Mouse (Mus musculus) ES-E14 (cell line): ENCODE measurements around the gene Slc30a4.

Experiments
- CHD2 ChIP-seq: IDR thresholded peaks from 2 replicates; pipeline ENCODE4 v1.6.1; 2014; ENCODE audit warnings: mild to moderate bottlenecking, low read depth, low read length, inconsistent platforms
- HCFC1 ChIP-seq: IDR thresholded peaks from 2 replicates; pipeline ENCODE4 v1.6.1; 2012; ENCODE audit warnings: low read length, inconsistent platforms, borderline replicate concordance; ENCODE audit not compliant: insufficient read depth
- MAFK ChIP-seq: IDR thresholded peaks from 2 replicates; pipeline ENCODE4 v1.6.1; 2014; ENCODE audit warnings: mild to moderate bottlenecking, low read depth, low read length, inconsistent platforms; ENCODE audit not compliant: insufficient read depth
- ZNF384 ChIP-seq: IDR thresholded peaks from 2 replicates; pipeline ENCODE4 v1.6.1; 2012; ENCODE audit warnings: low read depth, low read length, inconsistent platforms

DNA sequence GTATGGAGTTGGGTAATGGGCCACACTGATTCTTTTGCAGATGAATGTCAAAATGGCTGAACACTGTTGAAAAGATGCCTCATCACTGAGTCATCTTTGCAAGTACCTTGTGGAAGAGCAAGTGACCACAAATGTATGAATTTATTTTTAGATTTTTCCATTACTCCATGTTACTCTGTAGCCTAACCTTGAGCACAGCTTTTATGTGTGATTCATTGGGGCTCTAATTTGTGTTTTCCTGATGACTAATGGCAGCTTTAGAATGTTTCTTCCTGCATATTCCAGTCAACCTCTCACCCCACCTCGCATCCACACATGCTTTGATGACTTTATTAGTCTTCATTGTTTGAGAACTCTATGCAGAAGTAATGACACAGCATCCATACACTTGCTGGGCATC is 16.8 kb upstream of the Slc30a4 start:
- TF ChIP-seq MAFK (no peak), ZNF384 (no peak), CHD2 (no peak), HCFC1 (no peak)
